Mouse (Mus musculus) liver, embryonic 14.5 days (tissue): ENCODE data around the gene Slc6a21.

ENCODE experiments used
- CTCF ChIP-seq: IDR thresholded peaks from 2 replicates; pipeline ENCODE4 v1.5.1; 2016; ENCODE audit warnings: antibody characterized with exemption, low read depth, control low read depth
- EP300 ChIP-seq: IDR thresholded peaks from 2 replicates; pipeline ENCODE4 v1.6.1; 2016; ENCODE audit warnings: antibody characterized with exemption, low read depth

GRCm38 (mm10) chr7:45263006-45263607, 14.2 kb upstream of the Slc6a21 start:
- no peak for TF ChIP-seq CTCF
- no peak for TF ChIP-seq EP300
